Mouse (Mus musculus): Measurements from ENCODE around the gene Med21. TPM values are rescaled to one million over a fixed set of nuclear protein-coding genes. Genes with fewer than 3 reads are reported as not detected.

Med21 gene
- polyA plus RNA-seq, 1 experiment from 2014 or later = 131 TPM

GRCm38 (mm10) chr6:146651431-146651830, 9.1 kb downstream of the Med21 start:
- H3K9me3 ChIP-seq (ENCODE audit: control insufficient read depth, low read length) = no peaks in the 10 kb centered on the region
- H3K4me3 ChIP-seq (ENCODE audit: low read depth, low read length) = no peak overlapping the region
- ATAC-seq (ENCODE audit: low read depth) (no peak), DNase-seq (ENCODE audit: low spot score) (no peak)
- no peaks in the 10 kb centered on the region for H3K27me3 ChIP-seq (replicated peaks; ENCODE audit: control insufficient read depth, insufficient read depth, low read length)
- no peak overlapping the region for H3K9ac ChIP-seq (ENCODE audit: low read depth, low read length)
- no peak overlapping the region for H3K27ac ChIP-seq (replicated peaks; ENCODE audit: low read depth, low read length)
- H3K36me3 ChIP-seq (ENCODE audit: control insufficient read depth, insufficient read depth, low read length) = peaks cover 25% of the 10 kb centered on the region
- H3K4me1 ChIP-seq (ENCODE audit: control insufficient read depth, insufficient read depth, low read length) = no peaks in the 10 kb centered on the region
- no peak overlapping the region for H3K4me2 ChIP-seq (ENCODE audit: low read depth, low read length)

DNA sequence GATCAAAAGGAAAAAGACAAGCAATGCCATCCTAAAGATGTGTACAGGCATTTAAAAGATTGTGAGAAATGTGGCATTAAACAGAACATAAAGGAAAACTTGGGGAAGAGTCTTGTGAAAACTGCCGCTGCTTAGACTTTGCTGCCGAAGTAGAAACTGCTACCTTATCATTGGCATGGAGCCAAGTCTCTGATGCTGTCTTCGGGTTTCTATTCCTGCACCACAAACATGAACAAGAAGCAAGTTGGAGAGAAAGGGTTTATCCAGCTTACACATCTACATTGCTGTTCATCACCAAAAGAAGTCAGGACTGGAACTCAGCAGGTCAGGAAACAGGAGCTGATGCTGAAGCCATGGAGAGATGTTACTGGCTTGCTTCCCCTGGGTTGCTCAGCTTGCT, 10.8 kb downstream of the Med21 start:
- H3K4me1 ChIP-seq (ENCODE audit: control insufficient read depth, insufficient read depth, low read length) = no peaks in the 10 kb centered on the region
- ATAC-seq (ENCODE audit: low read depth) (no peak), DNase-seq (ENCODE audit: low spot score) (peak; percentile 22)
- H3K27me3 ChIP-seq (replicated peaks; ENCODE audit: control insufficient read depth, insufficient read depth, low read length) = no peaks in the 10 kb centered on the region
- H3K27ac ChIP-seq (replicated peaks; ENCODE audit: low read depth, low read length) = no peak overlapping the region
- no peaks in the 10 kb centered on the region for H3K9me3 ChIP-seq (ENCODE audit: control insufficient read depth, low read length)
- WGBS = 62% methylated on average over 3 of the region's 3 CpGs
- no peak overlapping the region for H3K4me2 ChIP-seq (ENCODE audit: low read depth, low read length)
- H3K9ac ChIP-seq (ENCODE audit: low read depth, low read length) = no peak overlapping the region
- H3K4me3 ChIP-seq (ENCODE audit: low read depth, low read length) = no peak overlapping the region
- H3K36me3 ChIP-seq (ENCODE audit: control insufficient read depth, insufficient read depth, low read length) = peaks cover 25% of the 10 kb centered on the region

GRCm38 (mm10) chr6:146660591-146660990, 18.2 kb downstream of the Med21 start:
- no peak overlapping the region for H3K9ac ChIP-seq (ENCODE audit: low read depth, low read length)
- ATAC-seq (ENCODE audit: low read depth) = no peak
- 61% methylated on average over 2 of the region's 2 CpGs for WGBS
- H3K27me3 ChIP-seq (replicated peaks; ENCODE audit: control insufficient read depth, insufficient read depth, low read length) = no peaks in the 10 kb centered on the region
- H3K27ac ChIP-seq (replicated peaks; ENCODE audit: low read depth, low read length) = no peak overlapping the region
- no peaks in the 10 kb centered on the region for H3K4me1 ChIP-seq (ENCODE audit: control insufficient read depth, insufficient read depth, low read length)
- no peak overlapping the region for H3K4me2 ChIP-seq (ENCODE audit: low read depth, low read length)
- peak; percentile 50 for DNase-seq (ENCODE audit: low spot score)
- H3K9me3 ChIP-seq (ENCODE audit: control insufficient read depth, low read length) = no peaks in the 10 kb centered on the region
- H3K4me3 ChIP-seq (ENCODE audit: low read depth, low read length) = no peak overlapping the region
- H3K36me3 ChIP-seq (ENCODE audit: control insufficient read depth, insufficient read depth, low read length) = no peaks in the 10 kb centered on the region

DNA sequence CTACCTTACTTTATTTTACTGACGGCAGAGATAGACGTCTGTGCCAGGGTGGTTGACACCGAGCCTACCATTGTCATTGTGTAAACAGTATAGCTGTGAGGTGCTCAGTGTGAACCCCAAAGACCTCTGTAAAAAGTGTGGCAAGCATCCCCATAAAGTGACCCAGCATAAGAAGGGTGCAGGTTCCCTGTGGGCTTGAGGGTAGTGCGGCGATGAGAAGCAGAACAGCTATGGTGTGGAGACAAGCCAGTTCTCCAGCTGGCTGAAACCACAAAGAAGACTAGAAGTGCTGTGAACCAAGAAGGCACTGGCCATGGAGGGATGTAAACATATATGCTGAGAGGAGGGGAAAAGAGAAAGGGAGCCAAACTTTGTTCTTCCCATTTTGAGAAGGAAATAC, 19.3 kb downstream of the Med21 start:
- 80% methylated on average over 5 of the region's 5 CpGs for whole genome bisulfite sequencing
- H3K4me1 ChIP-seq (ENCODE audit: control insufficient read depth, insufficient read depth, low read length) = no peaks in the 10 kb centered on the region
- no peak overlapping the region for H3K9ac ChIP-seq (ENCODE audit: low read depth, low read length)
- H3K27ac ChIP-seq (replicated peaks; ENCODE audit: low read depth, low read length) = no peak overlapping the region
- H3K36me3 ChIP-seq (ENCODE audit: control insufficient read depth, insufficient read depth, low read length) = no peaks in the 10 kb centered on the region
- no peaks in the 10 kb centered on the region for H3K27me3 ChIP-seq (replicated peaks; ENCODE audit: control insufficient read depth, insufficient read depth, low read length)
- H3K4me2 ChIP-seq (ENCODE audit: low read depth, low read length) = no peak overlapping the region
- no peaks in the 10 kb centered on the region for H3K9me3 ChIP-seq (ENCODE audit: control insufficient read depth, low read length)
- H3K4me3 ChIP-seq (ENCODE audit: low read depth, low read length) = no peak overlapping the region
- DNase-seq (ENCODE audit: low spot score) (no peak), ATAC-seq (ENCODE audit: low read depth) (no peak)

DNA sequence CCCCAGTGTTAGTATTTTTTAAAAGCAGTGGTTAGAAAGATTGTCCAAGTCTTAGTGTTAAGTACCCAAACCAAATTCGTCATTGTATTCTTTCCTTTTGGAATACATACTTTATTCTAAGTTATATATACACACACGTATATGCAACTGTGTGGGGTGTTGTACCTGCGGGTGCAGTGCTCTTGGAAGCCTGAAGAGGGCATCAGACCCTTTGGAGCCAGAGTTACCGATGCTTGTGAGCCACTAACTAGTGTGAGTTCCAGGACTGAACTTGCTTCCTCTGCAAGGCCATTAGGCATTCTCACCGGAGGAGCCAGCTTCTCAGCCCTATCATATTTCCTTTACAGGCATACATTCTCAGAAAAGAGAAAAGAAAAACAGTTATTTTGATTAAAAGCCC, 20.3 kb downstream of the Med21 start:
- H3K4me1 ChIP-seq (ENCODE audit: control insufficient read depth, insufficient read depth, low read length) = no peaks in the 10 kb centered on the region
- DNase-seq (ENCODE audit: low spot score) (peak; percentile 49), ATAC-seq (ENCODE audit: low read depth) (no peak)
- H3K9me3 ChIP-seq (ENCODE audit: control insufficient read depth, low read length) = no peaks in the 10 kb centered on the region
- no peaks in the 10 kb centered on the region for H3K27me3 ChIP-seq (replicated peaks; ENCODE audit: control insufficient read depth, insufficient read depth, low read length)
- H3K36me3 ChIP-seq (ENCODE audit: control insufficient read depth, insufficient read depth, low read length) = no peaks in the 10 kb centered on the region
- no peak overlapping the region for H3K4me3 ChIP-seq (ENCODE audit: low read depth, low read length)
- no peak overlapping the region for H3K27ac ChIP-seq (replicated peaks; ENCODE audit: low read depth, low read length)
- 26% methylated on average over 5 of the region's 5 CpGs for WGBS
- no peak overlapping the region for H3K9ac ChIP-seq (ENCODE audit: low read depth, low read length)
- H3K4me2 ChIP-seq (ENCODE audit: low read depth, low read length) = no peak overlapping the region

- Histone ChIP-seq H3K9ac (ENCODE audit: low read depth, low read length) (no peak overlapping the region), H3K27ac (replicated peaks; ENCODE audit: low read depth, low read length) (no peak overlapping the region), H3K4me3 (ENCODE audit: low read depth, low read length) (no peak overlapping the region), H3K36me3 (ENCODE audit: control insufficient read depth, insufficient read depth, low read length) (no peaks in the 10 kb centered on the region), H3K9me3 (ENCODE audit: control insufficient read depth, low read length) (no peaks in the 10 kb centered on the region), H3K4me2 (ENCODE audit: low read depth, low read length) (no peak overlapping the region), H3K4me1 (ENCODE audit: control insufficient read depth, insufficient read depth, low read length) (no peaks in the 10 kb centered on the region), H3K27me3 (replicated peaks; ENCODE audit: control insufficient read depth, insufficient read depth, low read length) (no peaks in the 10 kb centered on the region)
- no peak for DNase-seq (ENCODE audit: low spot score)
- 62% methylated on average over 5 of the region's 5 CpGs for WGBS
- ATAC-seq (ENCODE audit: low read depth) = no peak
Observed at GRCm38 (mm10) chr6:146664116-146664515, 21.8 kb downstream of the Med21 start.

DNA sequence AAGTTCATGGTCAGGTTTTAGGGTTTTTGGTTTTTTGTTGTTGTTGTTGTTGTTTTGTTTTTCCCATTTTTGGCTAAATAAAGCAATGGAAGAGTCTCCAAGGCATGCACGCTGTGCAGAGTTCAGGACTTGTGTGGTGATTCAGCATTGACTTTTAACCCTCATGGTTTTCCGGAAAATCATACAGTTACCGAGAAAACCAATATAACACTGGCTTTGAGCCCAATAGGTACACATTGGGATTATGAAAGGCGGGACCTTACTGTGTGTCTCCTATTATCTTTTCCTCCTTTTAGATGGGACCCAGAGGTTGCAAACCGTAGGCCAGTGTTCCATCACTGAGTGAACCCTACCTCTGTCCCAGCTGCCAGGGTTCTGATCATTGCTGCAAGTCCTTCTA, 22.6 kb downstream of the Med21 start:
- Histone ChIP-seq H3K4me1 (ENCODE audit: control insufficient read depth, insufficient read depth, low read length) (no peaks in the 10 kb centered on the region), H3K27me3 (replicated peaks; ENCODE audit: control insufficient read depth, insufficient read depth, low read length) (no peaks in the 10 kb centered on the region), H3K36me3 (ENCODE audit: control insufficient read depth, insufficient read depth, low read length) (no peaks in the 10 kb centered on the region), H3K27ac (replicated peaks; ENCODE audit: low read depth, low read length) (no peak overlapping the region), H3K4me3 (ENCODE audit: low read depth, low read length) (no peak overlapping the region), H3K9me3 (ENCODE audit: control insufficient read depth, low read length) (no peaks in the 10 kb centered on the region), H3K4me2 (ENCODE audit: low read depth, low read length) (no peak overlapping the region), H3K9ac (ENCODE audit: low read depth, low read length) (no peak overlapping the region)
- ATAC-seq (ENCODE audit: low read depth) (no peak), DNase-seq (ENCODE audit: low spot score) (no peak)
- 93% methylated on average over 5 of the region's 5 CpGs for WGBS

GRCm38 (mm10) chr6:146665408-146665807, 23.1 kb downstream of the Med21 start:
- WGBS = 81% methylated on average over 2 of the region's 2 CpGs
- DNase-seq (ENCODE audit: low spot score) (no peak), ATAC-seq (ENCODE audit: low read depth) (no peak)
- Histone ChIP-seq H3K27me3 (replicated peaks; ENCODE audit: control insufficient read depth, insufficient read depth, low read length) (no peaks in the 10 kb centered on the region), H3K9ac (ENCODE audit: low read depth, low read length) (no peak overlapping the region), H3K27ac (replicated peaks; ENCODE audit: low read depth, low read length) (no peak overlapping the region), H3K4me3 (ENCODE audit: low read depth, low read length) (no peak overlapping the region), H3K36me3 (ENCODE audit: control insufficient read depth, insufficient read depth, low read length) (no peaks in the 10 kb centered on the region), H3K9me3 (ENCODE audit: control insufficient read depth, low read length) (peaks cover 2% of the 10 kb centered on the region), H3K4me2 (ENCODE audit: low read depth, low read length) (no peak overlapping the region), H3K4me1 (ENCODE audit: control insufficient read depth, insufficient read depth, low read length) (no peaks in the 10 kb centered on the region)

DNA sequence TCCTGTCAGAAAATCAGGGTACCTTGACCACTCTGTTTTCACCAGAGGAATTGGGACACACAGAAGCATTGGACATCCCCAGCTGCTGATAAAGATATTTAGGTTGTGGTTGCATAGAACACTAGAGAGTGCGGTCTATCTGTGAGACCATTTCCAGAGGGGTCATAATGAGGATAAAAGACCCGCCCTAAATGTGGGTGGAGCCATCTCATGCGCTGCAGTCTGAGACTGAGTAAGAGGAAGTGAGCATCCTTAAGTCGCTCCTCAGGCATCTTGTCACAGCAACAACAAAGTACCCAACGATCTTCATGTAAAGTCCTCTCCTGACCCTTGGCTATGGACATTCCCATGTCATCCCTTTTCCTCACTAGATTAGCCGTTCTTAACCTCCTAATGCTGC, 24.5 kb downstream of the Med21 start:
- no peak overlapping the region for H3K9ac ChIP-seq (ENCODE audit: low read depth, low read length)
- H3K4me1 ChIP-seq (ENCODE audit: control insufficient read depth, insufficient read depth, low read length) = no peaks in the 10 kb centered on the region
- 81% methylated on average over 6 of the region's 6 CpGs for WGBS
- no peak overlapping the region for H3K4me3 ChIP-seq (ENCODE audit: low read depth, low read length)
- H3K27me3 ChIP-seq (replicated peaks; ENCODE audit: control insufficient read depth, insufficient read depth, low read length) = no peaks in the 10 kb centered on the region
- DNase-seq (ENCODE audit: low spot score) = no peak
- peaks cover 5% of the 10 kb centered on the region for H3K9me3 ChIP-seq (ENCODE audit: control insufficient read depth, low read length)
- H3K4me2 ChIP-seq (ENCODE audit: low read depth, low read length) = no peak overlapping the region
- no peak overlapping the region for H3K27ac ChIP-seq (replicated peaks; ENCODE audit: low read depth, low read length)
- no peak for ATAC-seq (ENCODE audit: low read depth)
- no peaks in the 10 kb centered on the region for H3K36me3 ChIP-seq (ENCODE audit: control insufficient read depth, insufficient read depth, low read length)
